Comparison of ENCODE assay signal across 8 mouse cellular contexts in the genomic region with DNA sequence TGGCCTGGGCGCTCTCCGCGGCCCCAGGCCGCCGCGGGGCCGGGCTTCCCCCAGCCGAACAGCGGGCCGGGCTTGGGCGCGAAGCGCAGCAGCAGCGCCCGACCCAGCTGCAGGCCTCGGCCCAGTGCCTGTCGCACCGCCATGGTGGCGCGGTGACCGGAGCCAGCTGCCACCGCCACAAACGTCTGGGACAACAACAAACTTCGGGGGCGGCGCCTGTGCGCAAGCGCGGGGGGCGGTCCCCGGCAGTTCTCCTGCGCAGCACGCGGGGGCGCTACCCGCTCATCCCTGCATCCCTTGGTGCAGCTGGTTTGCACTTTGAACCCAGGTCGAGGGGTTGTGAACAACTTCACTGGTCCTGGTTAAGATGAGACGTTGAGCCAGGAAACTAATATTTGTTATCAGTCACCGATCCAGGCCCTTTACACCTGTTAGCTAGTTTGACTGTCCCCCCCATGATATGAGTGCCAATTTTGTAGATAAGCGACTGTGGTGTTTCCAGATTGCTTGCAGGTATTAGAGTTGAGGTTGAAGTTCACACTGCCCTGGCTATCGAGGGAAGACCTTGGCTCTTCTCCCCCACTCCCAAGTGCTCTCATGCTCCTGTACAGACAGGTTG. TPM values are rescaled to one million over a fixed set of nuclear protein-coding genes. Genes with fewer than 3 reads are reported as not detected.
A peak's percentile ranks its signal among the peaks of the same experiment; 100 is the strongest.
DNase-seq lines count a peak whose midpoint lies in the region; ATAC-seq and TF ChIP-seq lines count a peak whose summit lies in the region.

Gene Pink1 (minus strand): TSS at position 231 of the 619 bp plus-strand sequence.

- peak; percentile 95 for TF ChIP-seq CTCF in gastrocnemius, adult 2 months (IDR thresholded peaks at IDR 0.05)

- no peaks in the 10 kb centered on the region for H3K36me3 ChIP-seq in hindbrain, embryonic 16.5 days (ENCODE audit: control insufficient read depth, insufficient read depth, low read length)

- DNase-seq in ZHBTc4 (ENCODE audit: low read depth, low spot score) = peak; percentile 95
- peak; percentile 91 to 94 for DNase-seq in cerebellum, postnatal 4 days (ENCODE audit: low spot score in 2 of 2)
- DNase-seq in gastrocnemius, adult 2 months = peak; percentile 95
- peak; percentile 89 to 93 for DNase-seq in left cerebral cortex, adult 18-20 months (ENCODE audit: low spot score in 2 of 2)
- peak; percentile 94 to 95 for DNase-seq in lung, postnatal 4 days
- peak; percentile 92 for DNase-seq in retina, postnatal 1 day
- DNase-seq in thymus, postnatal 4 days = peak; percentile 94

- H3K4me2 ChIP-seq in hindbrain, embryonic 16.5 days (ENCODE audit: low read length) = peak within 1 kb of the TSS; percentile 69

- peak within 1 kb of the TSS; percentile 81 for H3K9ac ChIP-seq in hindbrain, embryonic 16.5 days (ENCODE audit: low read depth, low read length)

- H3K4me3 ChIP-seq in gastrocnemius, adult 2 months = peak within 1 kb of the TSS; percentile 97
- peak within 1 kb of the TSS; percentile 84 for H3K4me3 ChIP-seq in hindbrain, embryonic 16.5 days (ENCODE audit: low read length)

- intact Hi-C loops in gastrocnemius, adult 2 months (cut with DNase I) = no loop called here

- 5% methylated on average over 37 of the region's 41 CpGs for WGBS in hindbrain, embryonic 16.5 days

- peak within 1 kb of the TSS; percentile 99 for H3K27ac ChIP-seq in gastrocnemius, adult 2 months
- H3K27ac ChIP-seq in hindbrain, embryonic 16.5 days (ENCODE audit: low read depth, low read length) = peak within 1 kb of the TSS; percentile 93

- peak; percentile 71 for ATAC-seq in hindbrain, embryonic 16.5 days

- no peaks in the 10 kb centered on the region for H3K9me3 ChIP-seq in hindbrain, embryonic 16.5 days (ENCODE audit: control insufficient read depth, low read length)

- peaks cover 19% of the 10 kb centered on the region for H3K4me1 ChIP-seq in hindbrain, embryonic 16.5 days (ENCODE audit: control insufficient read depth, insufficient read depth, low read depth, low read length)

- no peaks in the 10 kb centered on the region for H3K27me3 ChIP-seq in hindbrain, embryonic 16.5 days (replicated peaks; ENCODE audit: control insufficient read depth, insufficient read depth, low read length)

RNA-seq across cellular contexts. Expression of gene Pink1, which starts in this region (rescaled TPM):
- total RNA-seq in gastrocnemius, adult 2 months (2021) = 100 to 1,000 TPM; 652 to 780 TPM
- polyA plus RNA-seq in hindbrain, embryonic 16.5 days (2015; fragmentation: Nextera tagmentation; extraction: Ambion mirVana) = 100 and 108 TPM in 2 replicates
- 100 to 1,000 TPM; 347 to 376 TPM for total RNA-seq in left cerebral cortex, adult 18-20 months (2021)

Comparison
In these comparisons a context has a peak if more than half of its experiments do, and no peak if none do; other contexts are left out.
1. Peak in every context shown above with its lines: DNase-seq, ATAC-seq, H3K4me3 ChIP-seq and H3K27ac ChIP-seq.